9 mouse cellular contexts compared by ENCODE assay signal in the genomic region with DNA sequence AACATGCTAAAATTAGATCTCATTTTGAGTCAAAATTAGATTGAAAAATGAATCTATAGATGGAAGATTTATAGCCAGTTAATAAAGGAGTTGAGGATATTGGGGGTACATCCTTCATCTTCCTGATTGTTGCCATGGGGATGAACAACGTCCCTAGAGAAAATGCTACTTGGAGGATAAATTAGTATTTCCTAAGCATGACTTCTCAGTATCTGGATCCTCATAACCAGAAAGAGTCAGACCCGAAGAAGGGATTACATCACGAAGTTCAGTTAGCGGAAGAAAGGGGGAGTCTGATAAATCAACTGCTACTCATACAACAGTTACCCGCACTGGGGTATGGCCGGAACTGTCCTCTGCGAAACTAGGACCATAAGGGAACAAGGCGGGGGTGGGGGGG. TPM values are rescaled to one million over a fixed set of nuclear protein-coding genes. Genes with fewer than 3 reads are reported as not detected.
A peak's percentile ranks its signal among the peaks of the same experiment; 100 is the strongest.
DNase-seq lines count a peak whose midpoint lies in the region; ATAC-seq and TF ChIP-seq lines count a peak whose summit lies in the region.
"Had no signal": no experiment of that assay in that cellular context is flagged by ENCODE, and none has a peak within 500 bp of the region (broad histone marks: within the 10 kb centered on the region; RNA-seq: fewer than 3 reads in every experiment).

No protein-coding gene starts in this region.

- H3K9ac ChIP-seq in kidney, embryonic 15.5 days = no peak overlapping the region
- no peak overlapping the region for H3K9ac ChIP-seq in embryonic facial prominence, embryonic 14.5 days (ENCODE audit: low read depth, low read length)
- H3K9ac ChIP-seq in limb, embryonic 11.5 days (ENCODE audit: low read length) = no peak overlapping the region
- no peak overlapping the region for H3K9ac ChIP-seq in neural tube, embryonic 12.5 days

- H3K4me3 ChIP-seq in kidney, embryonic 15.5 days (replicated peaks) = peak overlapping the region; percentile 92
- H3K4me3 ChIP-seq in kidney, adult 2 months (ENCODE audit: insufficient read depth, low read depth, low read length) = no peak overlapping the region
- H3K4me3 ChIP-seq in embryonic facial prominence, embryonic 14.5 days (ENCODE audit: low read depth, low read length) = peak overlapping the region; percentile 91
- no peak overlapping the region; the same call in 1 of the 2 replicates for H3K4me3 ChIP-seq in limb, embryonic 11.5 days (ENCODE audit: low read depth, low read length)
- no peak overlapping the region for H3K4me3 ChIP-seq in neural tube, embryonic 12.5 days

- peaks cover 27% of the 10 kb centered on the region for H3K4me1 ChIP-seq in kidney, embryonic 15.5 days
- H3K4me1 ChIP-seq in kidney, adult 2 months (ENCODE audit: control insufficient read depth, insufficient read depth, low read length) = peaks cover 16% of the 10 kb centered on the region; the same call in 1 of the 2 replicates
- H3K4me1 ChIP-seq in embryonic facial prominence, embryonic 14.5 days (ENCODE audit: control insufficient read depth, insufficient read depth, low read length) = peaks cover 10% of the 10 kb centered on the region
- H3K4me1 ChIP-seq in limb, embryonic 11.5 days (ENCODE audit: control insufficient read depth, insufficient read depth, low read length) = peaks cover 12% of the 10 kb centered on the region; the same call in 1 of the 2 replicates
- H3K4me1 ChIP-seq in neural tube, embryonic 12.5 days = peaks cover 14% of the 10 kb centered on the region

- no peak for TF ChIP-seq POLR2A in kidney, adult 2 months (IDR thresholded peaks at IDR 0.05; ENCODE audit: low read depth, low read length)

- no peak for DNase-seq in kidney, adult 2 months
- no peak for DNase-seq in embryonic facial prominence, embryonic 14.5 days (ENCODE audit: low spot score)
- no peak for DNase-seq in limb, embryonic 11.5 days (ENCODE audit: low spot score)
- DNase-seq in layer of hippocampus, adult 9-10 months (ENCODE audit: low spot score) = no peak
- no peak for DNase-seq in left cerebral cortex, postnatal 25 days (ENCODE audit: low spot score in 2 of 2)

- no peaks in the 10 kb centered on the region for H3K27me3 ChIP-seq in kidney, embryonic 15.5 days
- no peaks in the 10 kb centered on the region for H3K27me3 ChIP-seq in kidney, adult 2 months (replicated peaks; ENCODE audit: control insufficient read depth, insufficient read depth, low read length)
- no peaks in the 10 kb centered on the region for H3K27me3 ChIP-seq in embryonic facial prominence, embryonic 14.5 days (replicated peaks; ENCODE audit: control insufficient read depth, insufficient read depth, low read length)
- H3K27me3 ChIP-seq in limb, embryonic 11.5 days (ENCODE audit: control insufficient read depth, insufficient read depth, low read length) = no peaks in the 10 kb centered on the region
- no peaks in the 10 kb centered on the region for H3K27me3 ChIP-seq in neural tube, embryonic 12.5 days (replicated peaks)
- H3K27me3 ChIP-seq: Patski had no signal

- no peaks in the 10 kb centered on the region for H3K9me3 ChIP-seq in kidney, embryonic 15.5 days (replicated peaks)
- no peaks in the 10 kb centered on the region for H3K9me3 ChIP-seq in embryonic facial prominence, embryonic 14.5 days (ENCODE audit: control insufficient read depth, low read length)
- no peaks in the 10 kb centered on the region for H3K9me3 ChIP-seq in limb, embryonic 11.5 days (ENCODE audit: control insufficient read depth, low read length)
- H3K9me3 ChIP-seq in neural tube, embryonic 12.5 days = no peaks in the 10 kb centered on the region

- no peak for ATAC-seq in kidney, embryonic 15.5 days (replicated peaks; ENCODE audit: low FRiP score)
- no peak for ATAC-seq in embryonic facial prominence, embryonic 14.5 days (ENCODE audit: low read depth)
- peak; percentile 11; the same call in 1 of the 2 replicates for ATAC-seq in limb, embryonic 11.5 days (ENCODE audit: insufficient number of reproducible peaks, low FRiP score, low TSS enrichment, low read depth)
- ATAC-seq in neural tube, embryonic 12.5 days (ENCODE audit: low FRiP score, low read depth) = peak; percentile 3; the same call in 1 of the 2 replicates
- no peak for ATAC-seq in erythroid progenitor cell, adult 5-6 weeks (replicated peaks; ENCODE audit: low FRiP score, poor library complexity, severe bottlenecking)

- no peak for TF ChIP-seq CTCF in kidney, adult 2 months (conservative IDR thresholded peaks at IDR 0.05; ENCODE audit: insufficient read depth, insufficient read length, low read depth, low read length)

- 42% methylated on average over 8 of the region's 8 CpGs for WGBS in kidney, embryonic 15.5 days
- WGBS in kidney, adult 2 months = 46% methylated on average over 8 of the region's 8 CpGs
- WGBS in embryonic facial prominence, embryonic 14.5 days = 53% methylated on average over 6 of the region's 8 CpGs
- WGBS in limb, embryonic 11.5 days = 53% methylated on average over 8 of the region's 8 CpGs
- WGBS in neural tube, embryonic 12.5 days = 58% methylated on average over 8 of the region's 8 CpGs

- H3K4me2 ChIP-seq in kidney, embryonic 15.5 days = peak overlapping the region; percentile 77
- H3K4me2 ChIP-seq in embryonic facial prominence, embryonic 14.5 days (ENCODE audit: low read depth, low read length) = peak overlapping the region; percentile 89
- H3K4me2 ChIP-seq in limb, embryonic 11.5 days (ENCODE audit: low read depth, severe bottlenecking) = peak overlapping the region; percentile 93; the same call in 1 of the 2 replicates
- H3K4me2 ChIP-seq in neural tube, embryonic 12.5 days (replicated peaks) = peak overlapping the region; percentile 99

- no peaks in the 10 kb centered on the region for H3K36me3 ChIP-seq in kidney, embryonic 15.5 days
- no peaks in the 10 kb centered on the region for H3K36me3 ChIP-seq in kidney, adult 2 months (ENCODE audit: control insufficient read depth, insufficient read depth, low read length)
- H3K36me3 ChIP-seq in embryonic facial prominence, embryonic 14.5 days (ENCODE audit: control insufficient read depth, insufficient read depth, low read length) = no peaks in the 10 kb centered on the region
- H3K36me3 ChIP-seq in limb, embryonic 11.5 days (ENCODE audit: control insufficient read depth, insufficient read depth, low read length) = no peaks in the 10 kb centered on the region
- H3K36me3 ChIP-seq in neural tube, embryonic 12.5 days = no peaks in the 10 kb centered on the region

- intact Hi-C loops in left cerebral cortex, postnatal 25 days (cut with DNase I) = no loop called here

- no peak overlapping the region for H3K27ac ChIP-seq in kidney, embryonic 15.5 days
- H3K27ac ChIP-seq in kidney, adult 2 months (ENCODE audit: insufficient read depth, low read depth, low read length) = no peak overlapping the region
- H3K27ac ChIP-seq in embryonic facial prominence, embryonic 14.5 days (replicated peaks; ENCODE audit: low read depth, low read length) = no peak overlapping the region
- no peak overlapping the region for H3K27ac ChIP-seq in limb, embryonic 11.5 days (replicated peaks; ENCODE audit: low read depth, low read length)
- no peak overlapping the region for H3K27ac ChIP-seq in neural tube, embryonic 12.5 days

RNA-seq across cellular contexts. Expression of gene Gm17657, which starts 0.4 kb away (rescaled TPM):
- polyA plus RNA-seq in kidney, embryonic 15.5 days (2015; fragmentation: Nextera tagmentation; extraction: Ambion mirVana) = not detected in 2 replicates
- not detected in 2 replicates for polyA plus RNA-seq in kidney, adult 2 months (2012; rRNA removed)
- polyA plus RNA-seq in embryonic facial prominence, embryonic 14.5 days (2014; fragmentation: Nextera tagmentation; extraction: Ambion mirVana) = not detected in 2 replicates
- polyA plus RNA-seq in limb, embryonic 11.5 days (2014; fragmentation: Nextera tagmentation; extraction: Ambion mirVana) = not detected in 2 replicates
- not detected in 2 replicates for polyA plus RNA-seq in neural tube, embryonic 12.5 days (2016; fragmentation: Nextera tagmentation; extraction: Ambion mirVana)
- total RNA-seq in erythroid progenitor cell, adult 5-6 weeks (2015; ENCODE audit: low replicate concordance) = not detected in 2 replicates
- not detected in 2 replicates for total RNA-seq in erythroid progenitor cell, adult 5-6 weeks (2017; ENCODE audit: low replicate concordance)
- not detected for total RNA-seq in left cerebral cortex, postnatal 25 days (2021)
- polyA plus RNA-seq: Patski had no signal

RNA-seq across cellular contexts. Expression of gene Tbc1d22b, which starts 0.6 kb away (rescaled TPM):
- 16.7 and 19.3 TPM in 2 replicates for polyA plus RNA-seq in kidney, embryonic 15.5 days (2015; fragmentation: Nextera tagmentation; extraction: Ambion mirVana)
- 30.0 and 34.5 TPM in 2 replicates for polyA plus RNA-seq in kidney, adult 2 months (2012; rRNA removed)
- polyA plus RNA-seq in embryonic facial prominence, embryonic 14.5 days (2014; fragmentation: Nextera tagmentation; extraction: Ambion mirVana) = 12.3 and 12.6 TPM in 2 replicates
- 19.7 and 20.1 TPM in 2 replicates for polyA plus RNA-seq in limb, embryonic 11.5 days (2014; fragmentation: Nextera tagmentation; extraction: Ambion mirVana)
- polyA plus RNA-seq in neural tube, embryonic 12.5 days (2016; fragmentation: Nextera tagmentation; extraction: Ambion mirVana) = 21.9 and 26.9 TPM in 2 replicates
- 1.3 and 4.3 TPM in 2 replicates for total RNA-seq in erythroid progenitor cell, adult 5-6 weeks (2015; ENCODE audit: low replicate concordance)
- 3.1 and 3.2 TPM in 2 replicates for total RNA-seq in erythroid progenitor cell, adult 5-6 weeks (2017; ENCODE audit: low replicate concordance)
- total RNA-seq in left cerebral cortex, postnatal 25 days (2021) = 10 to 100 TPM; 42.3 to 43.2 TPM

RNA-seq across cellular contexts. Expression of gene Tmem217, which starts 3.2 kb away (rescaled TPM):
- polyA plus RNA-seq in kidney, embryonic 15.5 days (2015; fragmentation: Nextera tagmentation; extraction: Ambion mirVana) = 0.80 and 1.2 TPM in 2 replicates
- polyA plus RNA-seq in kidney, adult 2 months (2012; rRNA removed) = 1.3 and 1.7 TPM in 2 replicates
- polyA plus RNA-seq in embryonic facial prominence, embryonic 14.5 days (2014; fragmentation: Nextera tagmentation; extraction: Ambion mirVana) = 0.18 and 0.30 TPM in 2 replicates
- 0.43 and 0.55 TPM in 2 replicates for polyA plus RNA-seq in limb, embryonic 11.5 days (2014; fragmentation: Nextera tagmentation; extraction: Ambion mirVana)
- 1.2 and 2.5 TPM in 2 replicates for polyA plus RNA-seq in neural tube, embryonic 12.5 days (2016; fragmentation: Nextera tagmentation; extraction: Ambion mirVana)
- total RNA-seq in erythroid progenitor cell, adult 5-6 weeks (2015; ENCODE audit: low replicate concordance) = not detected in 2 replicates
- not detected in 2 replicates for total RNA-seq in erythroid progenitor cell, adult 5-6 weeks (2017; ENCODE audit: low replicate concordance)
- total RNA-seq in left cerebral cortex, postnatal 25 days (2021) = not detected

RNA-seq across cellular contexts. Expression of gene Pim1, which starts 58.4 kb away (rescaled TPM):
- polyA plus RNA-seq in kidney, embryonic 15.5 days (2015; fragmentation: Nextera tagmentation; extraction: Ambion mirVana) = 17.8 and 17.9 TPM in 2 replicates
- 16.0 and 18.8 TPM in 2 replicates for polyA plus RNA-seq in kidney, adult 2 months (2012; rRNA removed)
- 10.7 and 13.6 TPM in 2 replicates for polyA plus RNA-seq in embryonic facial prominence, embryonic 14.5 days (2014; fragmentation: Nextera tagmentation; extraction: Ambion mirVana)
- 19.1 and 21.5 TPM in 2 replicates for polyA plus RNA-seq in limb, embryonic 11.5 days (2014; fragmentation: Nextera tagmentation; extraction: Ambion mirVana)
- 20.3 and 21.2 TPM in 2 replicates for polyA plus RNA-seq in neural tube, embryonic 12.5 days (2016; fragmentation: Nextera tagmentation; extraction: Ambion mirVana)
- 88.0 and 102 TPM in 2 replicates for total RNA-seq in erythroid progenitor cell, adult 5-6 weeks (2015; ENCODE audit: low replicate concordance)
- 143 and 147 TPM in 2 replicates for total RNA-seq in erythroid progenitor cell, adult 5-6 weeks (2017; ENCODE audit: low replicate concordance)
- total RNA-seq in left cerebral cortex, postnatal 25 days (2021) = 1 to 10 TPM; 6.8 to 7.4 TPM

Comparison
In these comparisons a context has a peak if more than half of its experiments do, and no peak if none do; other contexts are left out.
1. H3K4me3 ChIP-seq: peak in kidney, embryonic 15.5 days (single experiment) and embryonic facial prominence, embryonic 14.5 days (single experiment); none in kidney, adult 2 months (single experiment), limb, embryonic 11.5 days (single experiment) and neural tube, embryonic 12.5 days (single experiment).
2. ATAC-seq: peak in limb, embryonic 11.5 days (single experiment) and neural tube, embryonic 12.5 days (single experiment); none in kidney, embryonic 15.5 days (single experiment), embryonic facial prominence, embryonic 14.5 days (single experiment) and erythroid progenitor cell, adult 5-6 weeks (single experiment).
3. Peak in every context shown above with its lines, with median percentiles within 50 percentile points of each other: H3K4me2 ChIP-seq.